Mouse (Mus musculus) Muller cell, postnatal 12 days (primary cell): Measurements from ENCODE around the gene Camk2n2.
A peak's percentile ranks its signal among the peaks of the same experiment; 100 is the strongest.
"Not testable (repeated sequence)": the region's sequence is repeated elsewhere in the genome, so short reads cannot be mapped to it uniquely, and the experiment has no call there.

ENCODE experiments used
- DNase-seq: peaks from one replicate; pipeline ENCODE4 v3.0.0-alpha.2; 2015; ENCODE audit errors: inconsistent ontology term

The Camk2n2 gene

GRCm38 (mm10) chr16:20621191-20621990, at the start of gene Camk2n2:
Gene Camk2n2, minus strand, starts transcription at chr16:20621287.
- DNase-seq: peak; percentile 62

- DNase-seq: no peak
Measured at GRCm38 (mm10) chr16:20670291-20670690, 49.2 kb upstream of the Camk2n2 start.

GRCm38 (mm10) chr16:20668013-20668412, 46.9 kb upstream of the Camk2n2 start, which contains the start of gene Eif4g1:
Gene Eif4g1, plus strand, starts transcription at chr16:20668313.
- DNase-seq: not testable (repeated sequence)

- DNase-seq: no peak
Measured at GRCm38 (mm10) chr16:20657661-20658060, 36.6 kb upstream of the Camk2n2 start.

GRCm38 (mm10) chr16:20653315-20653714, 32.2 kb upstream of the Camk2n2 start:
- no peak for DNase-seq

GRCm38 (mm10) chr16:20651947-20652310, 30.8 kb upstream of the Camk2n2 start:
- DNase-seq: no peak

- peak; percentile 96 for DNase-seq
Measured at GRCm38 (mm10) chr16:20651076-20651946, 30.2 kb upstream of the Camk2n2 start, which contains the start of gene Psmd2. Gene Psmd2, plus strand, starts transcription at chr16:20651652.

- no peak for DNase-seq
Measured at GRCm38 (mm10) chr16:20643911-20644310, 22.8 kb upstream of the Camk2n2 start.

GRCm38 (mm10) chr16:20642161-20642560, 21.1 kb upstream of the Camk2n2 start:
- peak; percentile 54 for DNase-seq

GRCm38 (mm10) chr16:20638367-20638766, 17.3 kb upstream of the Camk2n2 start:
- no peak for DNase-seq

GRCm38 (mm10) chr16:20637410-20637809, 16.3 kb upstream of the Camk2n2 start:
- DNase-seq: no peak

- peak; percentile 45 for DNase-seq
Measured at GRCm38 (mm10) chr16:20629731-20630634, 8.9 kb upstream of the Camk2n2 start, which contains the start of gene Ece2. Gene Ece2, plus strand, starts transcription at chr16:20629828.

- no peak for DNase-seq
Measured at GRCm38 (mm10) chr16:20628871-20629391, 7.8 kb upstream of the Camk2n2 start.

GRCm38 (mm10) chr16:20623211-20623610, 2.1 kb upstream of the Camk2n2 start:
- no peak for DNase-seq

GRCm38 (mm10) chr16:20621991-20622685, 1.1 kb upstream of the Camk2n2 start:
- peak; percentile 77 for DNase-seq

GRCm38 (mm10) chr16:20620751-20621190, 316 bp downstream of the Camk2n2 start:
- peak; percentile 59 for DNase-seq

GRCm38 (mm10) chr16:20620399-20620735, 720 bp downstream of the Camk2n2 start:
- DNase-seq: peak; percentile 24

- DNase-seq: peak; percentile 52
Measured at GRCm38 (mm10) chr16:20619541-20620398, 1.3 kb downstream of the Camk2n2 start.
